In genomic region chr17:17063628-17064494, GRCm38 (mm10) we compare ENCODE assay signal across 8 mouse cellular contexts. TPM values are rescaled to one million over a fixed set of nuclear protein-coding genes. Genes with fewer than 3 reads are reported as not detected.
DNase-seq lines count a peak whose midpoint lies in the region; ATAC-seq and TF ChIP-seq lines count a peak whose summit lies in the region.
"Not testable (repeated sequence)": the region's sequence is repeated elsewhere in the genome, so short reads cannot be mapped to it uniquely, and the experiment has no call there.

TSS of gene Zfp960 (plus strand) at chr17:17064113.

- peak within 1 kb of the TSS; percentile 22 for H3K27ac ChIP-seq in ES-Bruce4 (ENCODE audit: insufficient read depth, low read length)
- peak within 1 kb of the TSS; percentile 38; the same call in 1 of the 2 replicates for H3K27ac ChIP-seq in forebrain, embryonic 12.5 days
- peak within 1 kb of the TSS; percentile 40 for H3K27ac ChIP-seq in heart, embryonic 13.5 days (replicated peaks)
- H3K27ac ChIP-seq in kidney, embryonic 16.5 days (ENCODE audit: low read length): peak within 1 kb of the TSS; percentile 25; the same call in 1 of the 2 replicates
- not testable (repeated sequence) for H3K27ac ChIP-seq in limb, embryonic 13.5 days; midbrain, embryonic 13.5 days

- not testable (repeated sequence) for TF ChIP-seq EP300 in ES-Bruce4 (IDR thresholded peaks at IDR 0.05; ENCODE audit: insufficient read depth, low read depth, low read length)

- peak; percentile 60 for DNase-seq in cerebellum, adult 11 months
- peak; percentile 11 to 20 for DNase-seq in spleen, postnatal 10 days (ENCODE audit: low spot score in 2 of 2)

- H3K4me1 ChIP-seq in ES-Bruce4 (ENCODE audit: control insufficient read depth, insufficient read depth, low read length); forebrain, embryonic 12.5 days; heart, embryonic 13.5 days; kidney, embryonic 16.5 days (ENCODE audit: insufficient read depth, low read length); limb, embryonic 13.5 days; midbrain, embryonic 13.5 days (replicated peaks): not testable (repeated sequence)

- H3K36me3 ChIP-seq in ES-Bruce4 (ENCODE audit: control insufficient read depth, insufficient read depth, low read length, poor library complexity, severe bottlenecking); forebrain, embryonic 12.5 days (replicated peaks); heart, embryonic 13.5 days; kidney, embryonic 16.5 days (ENCODE audit: insufficient read depth, low read length); limb, embryonic 13.5 days; midbrain, embryonic 13.5 days: not testable (repeated sequence)

- H3K4me3 ChIP-seq in ES-Bruce4 (ENCODE audit: low read depth, low read length): peak within 1 kb of the TSS; percentile 79
- H3K4me3 ChIP-seq in forebrain, embryonic 12.5 days (replicated peaks): peak within 1 kb of the TSS; percentile 50
- peak within 1 kb of the TSS; percentile 63 for H3K4me3 ChIP-seq in heart, embryonic 13.5 days
- peak within 1 kb of the TSS; percentile 65 for H3K4me3 ChIP-seq in kidney, embryonic 16.5 days (ENCODE audit: low read length)
- peak within 1 kb of the TSS; percentile 52 for H3K4me3 ChIP-seq in limb, embryonic 13.5 days
- H3K4me3 ChIP-seq in midbrain, embryonic 13.5 days (replicated peaks): peak within 1 kb of the TSS; percentile 53

- H3K9ac ChIP-seq in ES-Bruce4 (ENCODE audit: low read depth, poor library complexity, severe bottlenecking): peak within 1 kb of the TSS; percentile 81
- H3K9ac ChIP-seq in forebrain, embryonic 12.5 days: peak within 1 kb of the TSS; percentile 50
- peak within 1 kb of the TSS; percentile 82 for H3K9ac ChIP-seq in heart, embryonic 13.5 days
- peak within 1 kb of the TSS; percentile 65 for H3K9ac ChIP-seq in kidney, embryonic 16.5 days (replicated peaks; ENCODE audit: low read length)
- H3K9ac ChIP-seq in limb, embryonic 13.5 days: peak within 1 kb of the TSS; percentile 51
- peak within 1 kb of the TSS; percentile 54; the same call in 1 of the 2 replicates for H3K9ac ChIP-seq in midbrain, embryonic 13.5 days (replicated peaks)

- ATAC-seq in forebrain, embryonic 12.5 days (ENCODE audit: low FRiP score): peak; percentile 100
- peak; percentile 84 for ATAC-seq in heart, embryonic 13.5 days (ENCODE audit: extremely low read depth, insufficient number of reproducible peaks, low FRiP score, low TSS enrichment)
- peak; percentile 100 for ATAC-seq in kidney, embryonic 16.5 days (ENCODE audit: low FRiP score, low TSS enrichment)
- peak; percentile 99 for ATAC-seq in limb, embryonic 13.5 days (ENCODE audit: low FRiP score, low read depth)
- ATAC-seq in midbrain, embryonic 13.5 days: peak; percentile 100

- not testable (repeated sequence) for H3K27me3 ChIP-seq in ES-Bruce4 (ENCODE audit: control insufficient read depth, insufficient read depth, low read length, poor library complexity, severe bottlenecking); forebrain, embryonic 12.5 days; heart, embryonic 13.5 days (replicated peaks); kidney, embryonic 16.5 days (ENCODE audit: insufficient read depth, low read length); limb, embryonic 13.5 days; midbrain, embryonic 13.5 days

- under 1% methylated on average over 21 of the region's 21 CpGs for WGBS in forebrain, embryonic 12.5 days
- 2% methylated on average over 21 of the region's 21 CpGs for WGBS in heart, embryonic 13.5 days
- WGBS in kidney, embryonic 16.5 days: under 1% methylated on average over 16 of the region's 21 CpGs
- WGBS in limb, embryonic 13.5 days: 1% methylated on average over 20 of the region's 21 CpGs
- 2% methylated on average over 18 of the region's 21 CpGs for WGBS in midbrain, embryonic 13.5 days

- H3K4me2 ChIP-seq in forebrain, embryonic 12.5 days: peak within 1 kb of the TSS; percentile 54
- H3K4me2 ChIP-seq in heart, embryonic 13.5 days: peak within 1 kb of the TSS; percentile 76
- H3K4me2 ChIP-seq in kidney, embryonic 16.5 days (replicated peaks; ENCODE audit: low read depth, low read length): peak within 1 kb of the TSS; percentile 62
- peak within 1 kb of the TSS; percentile 59 for H3K4me2 ChIP-seq in limb, embryonic 13.5 days (replicated peaks)
- peak within 1 kb of the TSS; percentile 57 for H3K4me2 ChIP-seq in midbrain, embryonic 13.5 days (replicated peaks)

- not testable (repeated sequence) for H3K9me3 ChIP-seq in ES-Bruce4 (replicated peaks; ENCODE audit: control insufficient read depth, insufficient read depth, low read length, poor library complexity, severe bottlenecking); forebrain, embryonic 12.5 days; heart, embryonic 13.5 days; kidney, embryonic 16.5 days (ENCODE audit: low read length); limb, embryonic 13.5 days; midbrain, embryonic 13.5 days

- not testable (repeated sequence) for TF ChIP-seq CTCF in ES-Bruce4 (IDR thresholded peaks at IDR 0.05; ENCODE audit: low read depth, low read length)

- TF ChIP-seq POLR2A in ES-Bruce4 (IDR thresholded peaks at IDR 0.05; ENCODE audit: insufficient read depth, low read length): peak; percentile 35

RNA-seq across cellular contexts. Expression of gene Zfp960, which starts in this region (rescaled TPM):
- polyA plus RNA-seq in ES-Bruce4 (2011; ENCODE audit: insufficient read depth, insufficient read length, low read depth, missing spikeins): 23.3 and 25.6 TPM in 2 replicates
- polyA plus RNA-seq in forebrain, embryonic 12.5 days (2016; fragmentation: Nextera tagmentation; extraction: Ambion mirVana): 3.5 and 3.7 TPM in 2 replicates
- polyA plus RNA-seq in heart, embryonic 13.5 days (2015; fragmentation: Nextera tagmentation; extraction: Ambion mirVana): 3.5 and 3.8 TPM in 2 replicates
- 7.1 and 7.2 TPM in 2 replicates for polyA plus RNA-seq in kidney, embryonic 16.5 days (2015; fragmentation: Nextera tagmentation; extraction: Ambion mirVana)
- 5.8 and 6.2 TPM in 2 replicates for polyA plus RNA-seq in limb, embryonic 13.5 days (2015; fragmentation: Nextera tagmentation; extraction: Ambion mirVana)
- polyA plus RNA-seq in midbrain, embryonic 13.5 days (2015; fragmentation: Nextera tagmentation; extraction: Ambion mirVana): 3.0 and 3.3 TPM in 2 replicates
